Mouse (Mus musculus): ENCODE measurements around the gene Klrk1. TPM values are rescaled to one million over a fixed set of nuclear protein-coding genes. Genes with fewer than 3 reads are reported as not detected.

The Klrk1 gene
- polyA plus RNA-seq, 1 experiment from 2014 or later: 0.07 TPM

Other genes starting within 250 kb of the Klrk1 start
- not detected in 2 replicates for gene Clec12b, start 238.0 kb downstream of the Klrk1 start, polyA plus RNA-seq (2016; fragmentation: Nextera tagmentation; extraction: Ambion mirVana)
- gene Clec1b, start 226.6 kb downstream of the Klrk1 start, polyA plus RNA-seq (2016; fragmentation: Nextera tagmentation; extraction: Ambion mirVana): 16.4 and 19.8 TPM in 2 replicates
- 0.36 TPM in 2 replicates for gene Clec9a, start 215.0 kb downstream of the Klrk1 start, polyA plus RNA-seq (2016; fragmentation: Nextera tagmentation; extraction: Ambion mirVana)
- 0.36 and 0.66 TPM in 2 replicates for gene Clec1a, start 171.9 kb downstream of the Klrk1 start, polyA plus RNA-seq (2016; fragmentation: Nextera tagmentation; extraction: Ambion mirVana)
- 0.06 TPM in 1 of 2 replicates, not detected in the other for gene Olr1, start 116.7 kb downstream of the Klrk1 start, polyA plus RNA-seq (2016; fragmentation: Nextera tagmentation; extraction: Ambion mirVana)
- not detected in 2 replicates for gene Tmem52b, start 111.3 kb downstream of the Klrk1 start, polyA plus RNA-seq (2016; fragmentation: Nextera tagmentation; extraction: Ambion mirVana)
- 40.4 and 43.5 TPM in 2 replicates for gene Gabarapl1, start 90.7 kb downstream of the Klrk1 start, polyA plus RNA-seq (2016; fragmentation: Nextera tagmentation; extraction: Ambion mirVana)
- gene Klre1, start 46.0 kb downstream of the Klrk1 start, polyA plus RNA-seq (2016; fragmentation: Nextera tagmentation; extraction: Ambion mirVana): not detected in 2 replicates
- not detected in 2 replicates for gene Klrd1, start 32.1 kb downstream of the Klrk1 start, polyA plus RNA-seq (2016; fragmentation: Nextera tagmentation; extraction: Ambion mirVana)
- gene Klrc3, start 19.5 kb upstream of the Klrk1 start, polyA plus RNA-seq (2016; fragmentation: Nextera tagmentation; extraction: Ambion mirVana): not detected in 2 replicates
- not detected in 2 replicates for gene Klrc2, start 36.8 kb upstream of the Klrk1 start, polyA plus RNA-seq (2016; fragmentation: Nextera tagmentation; extraction: Ambion mirVana)
- not detected in 2 replicates for gene Klrc1, start 55.1 kb upstream of the Klrk1 start, polyA plus RNA-seq (2016; fragmentation: Nextera tagmentation; extraction: Ambion mirVana)
- not detected in 2 replicates for gene Klri1, start 93.3 kb upstream of the Klrk1 start, polyA plus RNA-seq (2016; fragmentation: Nextera tagmentation; extraction: Ambion mirVana)
- not detected in 2 replicates for gene Klri2, start 116.6 kb upstream of the Klrk1 start, polyA plus RNA-seq (2016; fragmentation: Nextera tagmentation; extraction: Ambion mirVana)
- gene Gm156, start 160.4 kb upstream of the Klrk1 start, polyA plus RNA-seq (2016; fragmentation: Nextera tagmentation; extraction: Ambion mirVana): not detected in 2 replicates
- gene Gm17631, start 238.8 kb upstream of the Klrk1 start, polyA plus RNA-seq (2016; fragmentation: Nextera tagmentation; extraction: Ambion mirVana): not detected in 2 replicates

Measured in forebrain, embryonic 10.5 days (tissue).